Mouse (Mus musculus) G1E (cell line): ENCODE results near the gene Plekha7. TPM values are rescaled to one million over a fixed set of nuclear protein-coding genes. Genes with fewer than 3 reads are reported as not detected.
A peak's percentile ranks its signal among the peaks of the same experiment; 100 is the strongest.

Experiments used
- ATAC-seq: 2 replicates; pipeline ENCODE4 v1.8.0; 2016; ENCODE audit warnings: mild to moderate bottlenecking; ENCODE audit not compliant: insufficient number of reproducible peaks, poor library complexity, low FRiP score, severe bottlenecking; ENCODE audit errors: extremely low read depth
- DNase-seq: peaks from one replicate; pipeline ENCODE4 v3.0.0; 2012; ENCODE audit warnings: low spot score
- H3K27me3 ChIP-seq: 2 replicates; pipeline ENCODE4 v1.6.1; 2012; ENCODE audit warnings: mild to moderate bottlenecking, low read length, inconsistent platforms; ENCODE audit not compliant: insufficient read depth
- H3K36me3 ChIP-seq: replicated peaks from 2 replicates; pipeline ENCODE3; 2012; ENCODE audit warnings: mild to moderate bottlenecking, inconsistent platforms
- H3K4me1 ChIP-seq: 2 replicates; pipeline ENCODE4 v1.6.1; 2012; ENCODE audit warnings: low read depth, low read length, inconsistent platforms, mixed read lengths; ENCODE audit not compliant: insufficient read depth
- H3K4me3 ChIP-seq: 2 replicates; pipeline ENCODE4 v1.5.1; 2012; ENCODE audit warnings: low read depth, mild to moderate bottlenecking, inconsistent platforms, low read length, moderate library complexity, mixed read lengths
- H3K9me3 ChIP-seq: replicated peaks from 2 replicates; pipeline ENCODE4 v1.6.1; 2012; ENCODE audit warnings: inconsistent platforms
- CTCF ChIP-seq: IDR thresholded peaks from 2 replicates; pipeline ENCODE4 v1.5.1; 2012; ENCODE audit warnings: low read depth, low read length, inconsistent platforms, mixed read lengths
- GATA1 ChIP-seq: IDR thresholded peaks from 2 replicates; pipeline ENCODE4 v1.6.1; 2012; ENCODE audit warnings: borderline replicate concordance, low read length, inconsistent platforms, mixed read lengths
- GATA2 ChIP-seq: IDR thresholded peaks from 2 replicates; pipeline ENCODE4 v1.6.1; 2012; ENCODE audit warnings: low read depth, low read length, inconsistent platforms, borderline replicate concordance
- POLR2AphosphoS5 ChIP-seq: IDR thresholded peaks from 2 replicates; pipeline ENCODE4 v1.6.1; 2012; ENCODE audit warnings: low read depth, low read length, inconsistent platforms; ENCODE audit not compliant: insufficient replicate concordance
- TAL1 ChIP-seq: conservative IDR thresholded peaks from 2 replicates; pipeline ENCODE4 v1.6.1; 2012; ENCODE audit warnings: low read depth, low read length, inconsistent platforms, mixed read lengths
- polyA plus RNA-seq: library from polyadenylated mRNA; stranded (reverse); fragments of >175 nt; gene quantifications from 2 replicates; pipeline ENCODE4 v1.2.3, GENCODE M21; 2012
- total RNA-seq, 2 experiments: library from RNA; stranded (forward) in 1 of 2; stranded (reverse) in 1 of 2; fragments of 200-1000 nt in 1 of 2; fragments of >200 nt in 1 of 2; fragmentation: Nextera tagmentation in 1 of 2; gene quantifications; 2 replicates each; pipeline ENCODE4 v1.2.3; 2014 to 2017

Gene Plekha7
- total and polyA plus RNA-seq, 3 experiments: 10.1 to 33.4 (median 18.5) TPM

- peak; percentile 76 for ATAC-seq
Observed at GRCm38 (mm10) chr7:116294961-116295360, 13.2 kb downstream of the Plekha7 start.

DNA sequence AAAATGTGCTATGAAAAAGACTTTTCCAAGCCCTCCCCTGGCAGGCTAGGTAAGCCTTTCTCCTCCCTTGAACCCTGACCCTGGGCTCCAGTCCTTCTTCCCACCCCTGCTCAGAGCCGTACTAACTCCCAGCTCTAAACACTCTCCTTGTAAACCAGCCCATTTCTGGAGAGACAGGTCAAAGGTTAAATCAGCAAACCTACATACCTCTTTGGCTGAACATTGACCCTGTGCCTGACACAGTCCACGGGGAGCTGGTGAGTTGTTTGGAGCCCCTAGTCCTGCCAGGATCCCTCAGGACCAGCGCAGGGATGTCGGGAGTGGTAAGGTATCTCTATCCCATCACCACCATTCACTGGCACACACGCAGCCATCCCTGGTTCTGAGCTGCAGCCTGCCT, 15.8 kb downstream of the Plekha7 start:
- Histone ChIP-seq H3K4me1 (peaks cover 22% of the 10 kb centered on the region), H3K36me3 (peaks cover 39% of the 10 kb centered on the region), H3K9me3 (no peaks in the 10 kb centered on the region), H3K27me3 (no peaks in the 10 kb centered on the region), H3K4me3 (no peak overlapping the region)
- TF ChIP-seq GATA2 (no peak), TAL1 (no peak), CTCF (no peak), GATA1 (no peak), POLR2AphosphoS5 (no peak)
- no peak for DNase-seq
- ATAC-seq: no peak

More at GRCm38 (mm10) chr7:116294961-116295360, 13.2 kb downstream of the Plekha7 start:
- Histone ChIP-seq H3K4me1 (peaks cover 18% of the 10 kb centered on the region), H3K36me3 (peaks cover 52% of the 10 kb centered on the region), H3K27me3 (no peaks in the 10 kb centered on the region), H3K9me3 (no peaks in the 10 kb centered on the region), H3K4me3 (peak overlapping the region; percentile 13; the same call in 1 of the 2 replicates)
- no peak for TF ChIP-seq POLR2AphosphoS5
- TF ChIP-seq TAL1: no peak
- TF ChIP-seq GATA2: no peak
- no peak for TF ChIP-seq GATA1
- TF ChIP-seq CTCF: no peak
- DNase-seq: peak; percentile 70

DNA sequence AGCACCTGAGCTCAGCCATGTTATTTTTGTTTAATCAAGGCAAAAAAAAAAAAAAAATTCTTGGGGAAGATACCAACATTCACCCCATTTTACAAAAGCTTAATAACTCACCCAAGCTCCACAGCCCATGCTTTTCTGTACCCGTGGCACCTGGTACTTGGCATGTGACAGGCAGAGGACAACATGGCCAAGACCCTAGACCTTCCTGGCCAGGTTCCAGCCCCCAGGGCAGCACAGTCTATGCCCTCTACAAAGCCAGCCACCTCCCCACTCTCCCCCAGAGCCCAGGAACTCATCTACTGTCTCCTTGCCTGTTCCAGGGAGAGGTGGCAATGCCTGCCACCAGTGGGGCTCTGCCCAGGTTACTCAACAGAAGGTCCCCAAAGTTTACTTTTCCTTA, 17.6 kb downstream of the Plekha7 start:
- TF ChIP-seq GATA1 (no peak), POLR2AphosphoS5 (no peak), TAL1 (no peak), GATA2 (no peak), CTCF (no peak)
- Histone ChIP-seq H3K4me3 (no peak overlapping the region), H3K27me3 (no peaks in the 10 kb centered on the region), H3K36me3 (peaks cover 35% of the 10 kb centered on the region), H3K4me1 (peaks cover 36% of the 10 kb centered on the region), H3K9me3 (no peaks in the 10 kb centered on the region)
- no peak for ATAC-seq
- DNase-seq: no peak

GRCm38 (mm10) chr7:116288996-116289395, 19.2 kb downstream of the Plekha7 start:
- no peak for ATAC-seq
- DNase-seq: no peak
- peaks cover 25% of the 10 kb centered on the region for H3K36me3 ChIP-seq
- no peak overlapping the region for H3K4me3 ChIP-seq
- H3K9me3 ChIP-seq: no peaks in the 10 kb centered on the region
- no peaks in the 10 kb centered on the region for H3K27me3 ChIP-seq
- peaks cover 24% of the 10 kb centered on the region for H3K4me1 ChIP-seq
- TF ChIP-seq GATA2: no peak
- TF ChIP-seq TAL1: no peak
- no peak for TF ChIP-seq POLR2AphosphoS5
- no peak for TF ChIP-seq CTCF
- no peak for TF ChIP-seq GATA1

GRCm38 (mm10) chr7:116287959-116288358, 20.2 kb downstream of the Plekha7 start:
- no peaks in the 10 kb centered on the region for H3K27me3 ChIP-seq
- peaks cover 19% of the 10 kb centered on the region for H3K36me3 ChIP-seq
- no peak overlapping the region for H3K4me3 ChIP-seq
- H3K4me1 ChIP-seq: peaks cover 22% of the 10 kb centered on the region
- DNase-seq (no peak), ATAC-seq (no peak)
- H3K9me3 ChIP-seq: no peaks in the 10 kb centered on the region
- TF ChIP-seq GATA1: no peak
- no peak for TF ChIP-seq GATA2
- TF ChIP-seq TAL1: no peak
- no peak for TF ChIP-seq CTCF
- no peak for TF ChIP-seq POLR2AphosphoS5

- Histone ChIP-seq H3K9me3 (no peaks in the 10 kb centered on the region), H3K27me3 (no peaks in the 10 kb centered on the region), H3K4me3 (no peak overlapping the region), H3K4me1 (peaks cover 22% of the 10 kb centered on the region), H3K36me3 (peaks cover 13% of the 10 kb centered on the region)
- TF ChIP-seq GATA1: no peak
- TF ChIP-seq POLR2AphosphoS5: no peak
- no peak for TF ChIP-seq CTCF
- no peak for TF ChIP-seq GATA2
- no peak for TF ChIP-seq TAL1
- DNase-seq: no peak
- no peak for ATAC-seq
Observed at GRCm38 (mm10) chr7:116286611-116287355, 21.4 kb downstream of the Plekha7 start.
